Mouse (Mus musculus) neural tube, embryonic 11.5 days (tissue): Measurements from ENCODE around the gene Rbms3. TPM values are rescaled to one million over a fixed set of nuclear protein-coding genes. Genes with fewer than 3 reads are reported as not detected.

Experiments
- ATAC-seq: fragments of 200-750 bp; cut with Nextera tagmentation; 2 replicates; pipeline ENCODE4 v1.8.0; 2017; ENCODE audit warnings: moderate number of reproducible peaks, mild to moderate bottlenecking, moderate TSS enrichment, moderate library complexity; ENCODE audit not compliant: insufficient read depth, low FRiP score, low TSS enrichment
- DNase-seq: peaks from one replicate; pipeline ENCODE4 v3.0.0-alpha.2; 2015; ENCODE audit warnings: low spot score
- H3K27ac ChIP-seq: fragments of 300-500 bp; sonication (generic); 2 replicates; pipeline ENCODE4 v1.5.1; 2014; ENCODE audit warnings: low read depth, mild to moderate bottlenecking, low read length
- H3K27me3 ChIP-seq: fragments of 300-500 bp; sonication (generic); 2 replicates; pipeline ENCODE4 v1.6.1; 2014; ENCODE audit warnings: mild to moderate bottlenecking, low read length, mixed read lengths; ENCODE audit not compliant: control insufficient read depth, insufficient read depth
- H3K36me3 ChIP-seq: fragments of 300-500 bp; sonication (generic); 2 replicates; pipeline ENCODE4 v1.6.1; 2014; ENCODE audit warnings: mild to moderate bottlenecking, low read length, moderate library complexity, mixed read lengths; ENCODE audit not compliant: control insufficient read depth, insufficient read depth
- H3K4me1 ChIP-seq: fragments of 300-500 bp; sonication (generic); 2 replicates; pipeline ENCODE4 v1.6.1; 2014; ENCODE audit warnings: low read length, mixed read lengths; ENCODE audit not compliant: control insufficient read depth, insufficient read depth
- H3K4me2 ChIP-seq: fragments of 300-500 bp; sonication (generic); 2 replicates; pipeline ENCODE4 v1.6.1; 2014; ENCODE audit warnings: low read depth, mild to moderate bottlenecking, moderate library complexity
- H3K4me3 ChIP-seq: fragments of 300-500 bp; sonication (generic); 2 replicates; pipeline ENCODE4 v1.5.1; 2014; ENCODE audit warnings: low read depth, low read length
- H3K9ac ChIP-seq: fragments of 300-500 bp; sonication (generic); 2 replicates; pipeline ENCODE4 v1.6.1; 2014; ENCODE audit warnings: mild to moderate bottlenecking, low read length
- H3K9me3 ChIP-seq: fragments of 300-500 bp; sonication (generic); 2 replicates; pipeline ENCODE4 v1.6.1; 2016; ENCODE audit warnings: low read length; ENCODE audit not compliant: control insufficient read depth
- WGBS: fragments of 180-500 bp; shearing (Covaris S2); extraction: QIAGEN DNeasy Blood & Tissue Kit; methylation state at CpG from one replicate; pipeline ENCODE4 v1.1.7; 2014; 5-methylcytosine and 5-hydroxymethylcytosine counted together
- polyA plus RNA-seq: library from polyadenylated mRNA; unstranded; fragments of >200 nt; fragmentation: Nextera tagmentation; extraction: Ambion mirVana; gene quantifications from 2 replicates; pipeline ENCODE4 v1.2.1, GENCODE M21; 2014

The Rbms3 gene
- polyA plus RNA-seq, 1 experiment from 2014 or later, result 60.1 TPM

- ATAC-seq, result no peak
- Histone ChIP-seq H3K27me3 (no peaks in the 10 kb centered on the region), H3K4me3 (no peak overlapping the region), H3K4me1 (no peaks in the 10 kb centered on the region), H3K9ac (no peak overlapping the region), H3K36me3 (no peaks in the 10 kb centered on the region), H3K9me3 (no peaks in the 10 kb centered on the region), H3K27ac (no peak overlapping the region), H3K4me2 (no peak overlapping the region)
- no peak for DNase-seq
- WGBS, result 79% methylated on average over 15 of the region's 15 CpGs
Observed at GRCm38 (mm10) chr9:117291066-117291850, 338.5 kb downstream of the Rbms3 start.

DNA sequence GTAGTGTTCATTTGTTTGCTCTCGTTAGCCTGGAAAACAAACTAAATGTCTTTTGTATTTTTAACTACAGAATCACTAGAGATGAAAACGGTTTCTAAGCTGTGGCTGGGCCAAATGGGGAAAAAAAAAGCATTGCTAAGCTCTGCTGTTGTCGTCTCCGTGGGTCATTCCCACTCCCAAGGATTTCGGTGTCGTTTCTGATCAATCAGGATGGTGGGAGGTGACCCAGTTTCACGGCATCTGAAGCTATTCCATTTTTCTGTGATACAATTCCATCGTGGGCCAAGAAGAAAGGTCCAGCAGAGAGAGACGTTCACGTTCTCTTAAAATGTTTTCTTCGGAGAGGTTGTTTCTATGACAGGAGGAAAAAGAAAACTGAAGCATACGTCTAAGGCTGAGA is 354.9 kb downstream of the Rbms3 start:
- Histone ChIP-seq H3K4me2 (no peak overlapping the region), H3K27me3 (no peaks in the 10 kb centered on the region), H3K4me1 (no peaks in the 10 kb centered on the region), H3K27ac (no peak overlapping the region), H3K9ac (no peak overlapping the region), H3K36me3 (no peaks in the 10 kb centered on the region), H3K4me3 (no peak overlapping the region), H3K9me3 (no peaks in the 10 kb centered on the region)
- DNase-seq, result no peak
- ATAC-seq, result no peak
- 79% methylated on average over 12 of the region's 12 CpGs for WGBS

DNA sequence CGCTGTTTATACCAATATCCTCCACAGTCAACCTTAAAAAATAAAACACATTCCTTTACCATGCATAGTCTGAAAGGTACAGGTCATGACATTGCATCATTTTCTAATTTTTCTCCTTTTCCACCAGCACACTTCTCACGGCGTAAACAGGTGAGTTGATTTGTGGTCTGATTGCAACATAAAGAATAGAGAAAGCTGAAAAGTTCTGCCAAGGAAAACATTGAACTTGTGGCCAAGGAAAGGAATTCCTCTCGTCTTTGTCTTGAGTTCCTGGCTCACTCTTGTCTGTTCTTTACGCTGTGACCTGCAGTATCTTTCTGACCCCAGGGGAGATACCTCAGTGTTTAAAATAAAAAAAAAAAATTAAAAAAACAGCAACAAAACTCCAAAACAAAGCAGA is 370.1 kb downstream of the Rbms3 start:
- H3K4me2 ChIP-seq, result no peak overlapping the region
- 92% methylated on average over 5 of the region's 5 CpGs for WGBS
- no peaks in the 10 kb centered on the region for H3K27me3 ChIP-seq
- H3K4me1 ChIP-seq, result no peaks in the 10 kb centered on the region
- no peak overlapping the region for H3K27ac ChIP-seq
- H3K4me3 ChIP-seq, result no peak overlapping the region
- no peak for DNase-seq
- no peaks in the 10 kb centered on the region for H3K9me3 ChIP-seq
- no peak for ATAC-seq
- H3K9ac ChIP-seq, result no peak overlapping the region
- no peaks in the 10 kb centered on the region for H3K36me3 ChIP-seq

DNA sequence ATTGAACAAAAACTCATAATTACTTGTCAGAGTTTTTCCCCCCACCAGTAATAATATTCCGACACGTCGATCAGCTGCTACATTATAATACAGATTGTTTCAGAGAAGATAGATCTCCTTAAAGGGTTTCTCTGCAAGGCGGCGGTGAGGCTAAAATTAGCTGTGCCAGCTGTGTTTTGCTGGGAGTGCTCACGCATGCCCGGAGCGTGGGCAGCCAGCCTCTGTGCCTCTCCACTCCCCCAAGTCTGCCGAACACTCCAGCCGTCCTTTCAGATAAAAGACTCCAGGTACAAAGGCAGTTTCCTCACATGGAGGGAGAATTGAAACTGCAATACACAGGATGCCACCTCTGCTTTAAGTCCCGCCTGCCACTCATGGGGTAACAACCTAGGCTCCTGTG is 376.4 kb downstream of the Rbms3 start:
- no peaks in the 10 kb centered on the region for H3K9me3 ChIP-seq
- DNase-seq (no peak), ATAC-seq (no peak)
- H3K9ac ChIP-seq, result no peak overlapping the region
- H3K4me3 ChIP-seq, result no peak overlapping the region
- H3K27ac ChIP-seq, result no peak overlapping the region
- peak overlapping the region; percentile 11; the same call in 1 of the 2 replicates for H3K4me2 ChIP-seq
- H3K4me1 ChIP-seq, result peaks cover 2% of the 10 kb centered on the region; the same call in 1 of the 2 replicates
- WGBS, result 44% methylated on average over 11 of the region's 11 CpGs
- no peaks in the 10 kb centered on the region for H3K36me3 ChIP-seq
- no peaks in the 10 kb centered on the region for H3K27me3 ChIP-seq

DNA sequence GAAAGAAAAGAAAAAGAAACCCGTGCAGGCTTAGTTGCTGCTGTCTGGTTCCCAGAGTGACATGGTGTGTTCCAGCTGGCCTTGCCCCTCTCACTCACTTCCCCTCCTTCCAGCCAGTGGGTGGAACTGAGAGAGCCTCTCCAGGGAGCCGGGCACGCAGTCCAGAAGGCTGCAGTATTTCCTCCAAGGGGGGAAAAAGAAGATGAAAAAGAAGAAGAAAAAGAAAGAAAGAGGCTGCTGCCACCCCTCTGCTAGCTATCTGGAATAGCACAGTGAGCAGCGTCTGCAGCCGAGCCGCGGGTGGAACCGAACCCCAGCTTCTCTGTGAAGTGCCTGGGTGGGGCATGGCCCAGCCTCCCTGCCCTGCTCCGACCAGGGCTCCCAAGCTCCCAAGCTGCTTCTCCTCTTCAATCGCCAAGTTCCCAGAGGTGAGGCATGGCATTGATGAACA is 377.3 kb downstream of the Rbms3 start:
- H3K4me3 ChIP-seq, result peak overlapping the region; percentile 56
- 0% methylated on average over 10 of the region's 10 CpGs for WGBS
- peak; percentile 79 for ATAC-seq
- no peaks in the 10 kb centered on the region for H3K27me3 ChIP-seq
- no peaks in the 10 kb centered on the region for H3K36me3 ChIP-seq
- H3K4me2 ChIP-seq, result peak overlapping the region; percentile 82
- peak; percentile 42 for DNase-seq
- no peak overlapping the region for H3K27ac ChIP-seq
- H3K4me1 ChIP-seq, result peaks cover 6% of the 10 kb centered on the region; the same call in 1 of the 2 replicates
- H3K9me3 ChIP-seq, result no peaks in the 10 kb centered on the region
- H3K9ac ChIP-seq, result peak overlapping the region; percentile 75

DNA sequence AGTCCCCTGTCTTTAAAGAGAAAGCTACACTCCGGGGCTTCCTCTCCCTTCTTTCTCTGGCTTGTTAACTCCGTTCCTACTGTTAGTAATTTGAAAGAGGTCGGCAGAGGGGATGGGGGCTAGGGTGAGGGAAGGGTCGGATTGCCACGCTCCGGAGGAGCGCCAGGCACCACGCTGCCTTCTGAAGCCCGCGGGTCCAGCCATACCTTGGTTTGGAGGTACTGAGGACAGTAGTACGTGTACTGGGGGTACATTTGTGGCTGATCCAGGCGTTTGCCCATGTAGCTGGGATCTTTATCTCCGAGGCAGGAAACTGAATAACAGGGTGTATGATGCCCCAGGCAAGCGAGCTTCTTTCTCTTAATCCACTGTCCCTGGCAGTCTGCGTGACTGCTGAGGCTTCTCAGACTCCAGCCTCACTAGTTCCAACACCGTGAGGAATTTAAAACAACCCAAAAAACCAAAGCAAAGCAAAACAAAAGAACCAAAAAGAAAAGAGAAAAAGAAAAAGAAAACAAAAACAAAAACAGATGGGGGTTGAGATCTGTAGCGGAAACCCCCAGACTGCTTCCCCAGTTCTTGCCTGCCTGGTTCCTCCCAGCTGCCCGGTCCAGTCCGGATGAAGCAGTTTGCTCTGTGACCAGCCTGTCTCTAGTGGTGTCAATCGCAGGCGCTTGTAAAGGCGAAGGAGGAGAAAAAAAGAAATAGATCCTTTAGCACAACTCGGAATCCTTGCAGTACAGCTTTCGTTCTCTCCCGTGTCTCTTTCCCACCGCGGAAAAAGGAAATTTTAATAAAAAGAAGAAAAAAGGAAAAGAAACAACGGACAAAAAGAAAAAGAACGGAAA is 378.0 kb downstream of the Rbms3 start:
- Histone ChIP-seq H3K36me3 (no peaks in the 10 kb centered on the region), H3K9ac (peak overlapping the region; percentile 75), H3K27me3 (no peaks in the 10 kb centered on the region), H3K4me3 (peak overlapping the region; percentile 56), H3K4me1 (peaks cover 8% of the 10 kb centered on the region; the same call in 1 of the 2 replicates), H3K4me2 (peak overlapping the region; percentile 82), H3K27ac (peak overlapping the region; percentile 53), H3K9me3 (no peaks in the 10 kb centered on the region)
- WGBS, result under 1% methylated on average over 29 of the region's 29 CpGs
- ATAC-seq (peak; percentile 58), DNase-seq (peak; percentile 65)

GRCm38 (mm10) chr9:117250831-117251165 is 378.9 kb downstream of the Rbms3 start:
- H3K36me3 ChIP-seq, result no peaks in the 10 kb centered on the region
- peak overlapping the region; percentile 82 for H3K4me2 ChIP-seq
- ATAC-seq, result no peak; the same call in 1 of the 2 replicates
- peak overlapping the region; percentile 75 for H3K9ac ChIP-seq
- H3K4me1 ChIP-seq, result peaks cover 8% of the 10 kb centered on the region; the same call in 1 of the 2 replicates
- H3K9me3 ChIP-seq, result no peaks in the 10 kb centered on the region
- no peaks in the 10 kb centered on the region for H3K27me3 ChIP-seq
- 3% methylated on average over 2 of the region's 2 CpGs for WGBS
- DNase-seq, result no peak
- H3K4me3 ChIP-seq, result peak overlapping the region; percentile 56
- peak overlapping the region; percentile 53 for H3K27ac ChIP-seq

DNA sequence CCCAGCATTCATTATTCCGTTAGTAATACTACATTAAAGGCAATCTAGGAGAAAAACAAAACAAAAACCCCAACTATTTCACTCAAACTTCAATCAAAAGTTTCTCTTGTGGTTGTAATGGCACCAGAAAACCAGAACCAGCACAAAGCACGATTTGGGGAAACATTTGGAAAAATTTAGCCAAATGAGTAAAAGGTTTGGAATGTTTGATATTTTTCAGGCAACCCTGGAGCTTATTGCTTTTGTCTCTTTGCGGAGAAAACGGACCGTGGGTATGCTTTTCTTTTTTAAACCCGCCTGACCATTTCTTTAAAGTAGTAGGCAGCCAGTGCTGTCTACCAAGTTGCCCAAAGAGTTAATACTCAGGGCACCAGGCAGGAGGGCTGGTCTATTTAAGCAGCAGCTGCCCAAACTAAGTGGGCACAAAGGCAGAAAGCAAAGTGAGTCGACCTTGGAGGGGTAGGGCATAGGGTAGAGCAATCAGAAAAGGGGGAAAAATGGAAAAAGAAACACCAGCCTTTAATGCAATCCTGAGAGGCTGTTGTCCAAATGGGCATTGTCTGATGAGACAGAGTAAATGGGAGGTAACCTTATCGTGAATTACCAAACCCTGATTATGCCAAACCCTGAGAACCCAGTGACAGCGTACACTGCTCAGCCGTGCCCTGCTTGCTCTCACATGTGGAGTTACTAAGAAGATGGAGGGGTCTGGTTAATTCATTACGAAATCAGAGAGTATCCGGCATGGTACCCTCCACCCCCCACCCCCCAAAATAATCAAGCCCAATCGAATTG is 379.5 kb downstream of the Rbms3 start:
- H3K9ac ChIP-seq, result peak overlapping the region; percentile 75

More for the DNA sequence above, 379.5 kb downstream of the Rbms3 start:
- Histone ChIP-seq H3K27ac (no peak overlapping the region), H3K9me3 (no peaks in the 10 kb centered on the region), H3K4me3 (peak overlapping the region; percentile 56), H3K27me3 (no peaks in the 10 kb centered on the region), H3K4me2 (peak overlapping the region; percentile 82), H3K36me3 (no peaks in the 10 kb centered on the region), H3K4me1 (peaks cover 8% of the 10 kb centered on the region; the same call in 1 of the 2 replicates)
- 31% methylated on average over 13 of the region's 13 CpGs for WGBS
- ATAC-seq (peak; percentile 32; the same call in 1 of the 2 replicates), DNase-seq (no peak)
